In the genomic region with DNA sequence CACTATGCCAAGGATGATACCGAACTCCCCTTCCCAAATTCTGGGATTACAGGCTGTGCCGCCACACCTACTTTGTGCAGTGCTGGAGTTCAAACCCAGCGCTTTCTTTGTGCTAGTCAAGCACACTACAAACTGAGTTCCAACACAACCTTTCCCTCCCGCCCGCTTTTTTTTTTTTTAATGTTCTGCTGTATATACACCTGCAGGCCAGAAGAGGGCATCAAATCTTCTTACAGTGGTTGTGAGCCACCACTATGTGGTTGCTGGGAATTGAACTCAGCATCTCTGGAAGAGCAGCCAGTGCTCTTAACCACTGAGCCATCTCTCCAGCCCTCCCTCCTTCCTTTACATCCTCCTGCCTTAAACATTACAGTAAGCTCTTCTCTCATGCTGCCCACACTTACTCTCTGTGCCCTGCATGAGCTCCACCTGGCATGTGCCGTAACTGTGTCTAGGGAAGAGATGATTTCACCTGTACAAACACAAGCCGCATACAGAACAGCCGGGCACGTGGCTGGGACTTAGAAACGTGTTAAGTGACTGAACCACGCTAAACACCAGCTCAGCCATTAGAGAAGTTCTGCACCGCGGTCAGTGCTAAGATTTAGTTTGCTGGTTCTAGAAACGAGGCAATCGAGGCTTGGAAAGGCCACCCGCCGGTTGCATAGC, we compare ENCODE assay signal across 8 mouse cellular contexts. TPM values are rescaled to one million over a fixed set of nuclear protein-coding genes. Genes with fewer than 3 reads are reported as not detected.
A peak's percentile ranks its signal among the peaks of the same experiment; 100 is the strongest.
DNase-seq lines count a peak whose midpoint lies in the region; ATAC-seq and TF ChIP-seq lines count a peak whose summit lies in the region.

No protein-coding gene starts in this region.

- no peak for TF ChIP-seq EP300 in heart, postnatal 0 days (IDR thresholded peaks at IDR 0.05; ENCODE audit: low read depth)

- H3K36me3 ChIP-seq in lung, embryonic 14.5 days (ENCODE audit: insufficient read depth): peaks cover 4% of the 10 kb centered on the region; the same call in 1 of the 2 replicates
- peaks cover 4% of the 10 kb centered on the region; the same call in 1 of the 2 replicates for H3K36me3 ChIP-seq in heart, postnatal 0 days (replicated peaks; ENCODE audit: control insufficient read depth, insufficient read depth, low read length)
- H3K36me3 ChIP-seq in macrophage (ENCODE audit: inconsistent target): peaks cover 4% of the 10 kb centered on the region; the same call in 1 of the 2 replicates

- DNase-seq in lung, embryonic 14.5 days: peak; percentile 66
- DNase-seq in lung, postnatal 25 days (ENCODE audit: low spot score): no peak
- DNase-seq in heart, postnatal 0 days (ENCODE audit: low spot score): no peak
- DNase-seq in adrenal gland, postnatal 4 days (ENCODE audit: low spot score in 2 of 2): no peak
- no peak for DNase-seq in natural killer cell, adult 2 months (ENCODE audit: low spot score in 2 of 2)

- ATAC-seq in lung, embryonic 14.5 days (ENCODE audit: insufficient read depth): peak; percentile 24; the same call in 1 of the 2 replicates
- ATAC-seq in heart, postnatal 0 days (ENCODE audit: insufficient read depth, low read depth): peak; percentile 21; the same call in 1 of the 2 replicates
- no peak for ATAC-seq in erythroid progenitor cell, adult 5-6 weeks (replicated peaks; ENCODE audit: low FRiP score, poor library complexity, severe bottlenecking)

- H3K4me3 ChIP-seq in lung, embryonic 14.5 days (ENCODE audit: low read depth, low read length): peak overlapping the region; percentile 30
- H3K4me3 ChIP-seq in bone marrow, adult 2 months (replicated peaks; ENCODE audit: control insufficient read depth, low read depth, low read length): peak overlapping the region; percentile 57
- peak overlapping the region; percentile 33 for H3K4me3 ChIP-seq in heart, postnatal 0 days (ENCODE audit: low read depth, low read length)
- peak overlapping the region; percentile 7; the same call in 1 of the 2 replicates for H3K4me3 ChIP-seq in macrophage (ENCODE audit: inconsistent target)

- WGBS in lung, embryonic 14.5 days: 39% methylated on average over 17 of the region's 17 CpGs
- 36% methylated on average over 17 of the region's 17 CpGs for WGBS in bone marrow, adult 2 months
- 39% methylated on average over 17 of the region's 17 CpGs for WGBS in heart, postnatal 0 days
- 50% methylated on average over 16 of the region's 17 CpGs for WGBS in macrophage (ENCODE audit: missing documents)

- no peak for TF ChIP-seq POLR2A in bone marrow, adult 2 months (IDR thresholded peaks at IDR 0.05; ENCODE audit: borderline replicate concordance, control insufficient read depth, low read depth, low read length)

- peak; percentile 57 for TF ChIP-seq CTCF in lung, embryonic 14.5 days (IDR thresholded peaks at IDR 0.05; ENCODE audit: low read depth)
- TF ChIP-seq CTCF in bone marrow, adult 2 months (IDR thresholded peaks at IDR 0.05; ENCODE audit: control insufficient read depth, insufficient read depth, low read length): no peak
- TF ChIP-seq CTCF in heart, postnatal 0 days (IDR thresholded peaks at IDR 0.05; ENCODE audit: low read depth): peak; percentile 40

- no peaks in the 10 kb centered on the region for H3K9me3 ChIP-seq in lung, embryonic 14.5 days (ENCODE audit: low read depth, low read length)
- no peaks in the 10 kb centered on the region for H3K9me3 ChIP-seq in heart, postnatal 0 days (replicated peaks; ENCODE audit: control insufficient read depth, low read length)

- H3K79me2 ChIP-seq in macrophage (ENCODE audit: inconsistent target): no peaks in the 10 kb centered on the region

- peak overlapping the region; percentile 16; the same call in 1 of the 2 replicates for H3K9ac ChIP-seq in lung, embryonic 14.5 days
- H3K9ac ChIP-seq in heart, postnatal 0 days (replicated peaks; ENCODE audit: low read depth, low read length): 0 out of 2 replicates have a peak overlapping the region, but pooled peaks have one; percentile 20

- peak overlapping the region; percentile 63 for H3K4me2 ChIP-seq in lung, embryonic 14.5 days
- H3K4me2 ChIP-seq in heart, postnatal 0 days (ENCODE audit: low read depth, low read length): peak overlapping the region; percentile 59

- H3K27ac ChIP-seq in lung, embryonic 14.5 days (ENCODE audit: low read depth): no peak overlapping the region
- H3K27ac ChIP-seq in bone marrow, adult 2 months (ENCODE audit: control insufficient read depth, insufficient read depth, low read depth, low read length, poor library complexity): no peak overlapping the region
- no peak overlapping the region; the same call in 1 of the 2 replicates for H3K27ac ChIP-seq in heart, postnatal 0 days (ENCODE audit: low read depth)
- no peak overlapping the region for H3K27ac ChIP-seq in macrophage

- H3K4me1 ChIP-seq in lung, embryonic 14.5 days (ENCODE audit: insufficient read depth): no peaks in the 10 kb centered on the region
- no peaks in the 10 kb centered on the region for H3K4me1 ChIP-seq in bone marrow, adult 2 months (ENCODE audit: control insufficient read depth, insufficient read depth, low read length)
- 0 out of 2 replicates have a peak, but pooled peaks cover 7% of the 10 kb centered on the region for H3K4me1 ChIP-seq in heart, postnatal 0 days (ENCODE audit: control insufficient read depth, insufficient read depth)

- no peaks in the 10 kb centered on the region for H3K27me3 ChIP-seq in lung, embryonic 14.5 days (ENCODE audit: insufficient read depth, low read length)
- no peaks in the 10 kb centered on the region for H3K27me3 ChIP-seq in heart, postnatal 0 days (ENCODE audit: control insufficient read depth, insufficient read depth, low read length)

RNA-seq across cellular contexts. Expression of gene Agtrap, which starts 13.2 kb away (rescaled TPM):
- polyA plus RNA-seq in lung, embryonic 14.5 days (2014; fragmentation: Nextera tagmentation; extraction: Ambion mirVana): 11.6 and 14.2 TPM in 2 replicates
- 10.0 and 20.9 TPM in 2 replicates for polyA plus RNA-seq in bone marrow, adult 2 months (2011; ENCODE audit: insufficient read depth, insufficient read length, low replicate concordance, missing spikeins)
- 21.2 and 31.4 TPM in 2 replicates for total RNA-seq in heart, postnatal 0 days (2014; rRNA removed; ENCODE audit: low replicate concordance)
- polyA plus RNA-seq in heart, postnatal 0 days (2015; fragmentation: Nextera tagmentation; extraction: Ambion mirVana): 22.9 and 25.2 TPM in 2 replicates
- total RNA-seq in macrophage (2018; cell fraction: chromatin; rRNA removed): 10 to 100 TPM in 23 of 26 experiments, 1 to 10 TPM in 3; 8.8 to 44.7 (median 18.2) TPM
- total RNA-seq in macrophage (2018; cell fraction: cytosol; rRNA removed): 10 to 100 TPM; 29.5 to 60.2 (median 39.2) TPM
- 10 to 100 TPM; 19.2 to 45.2 (median 31.9) TPM for total RNA-seq in macrophage (2018; cell fraction: nucleus; rRNA removed)
- 19.8 to 35.9 TPM (median 33.6 TPM) in 3 replicates for polyA plus RNA-seq in macrophage (2018)
- total RNA-seq in adrenal gland, postnatal 4 days (2021): 10 to 100 TPM; 77.6 to 83.7 TPM
- 4.6 and 5.8 TPM in 2 replicates for total RNA-seq in erythroid progenitor cell, adult 5-6 weeks (2015; ENCODE audit: low replicate concordance)
- 3.6 and 4.1 TPM in 2 replicates for total RNA-seq in erythroid progenitor cell, adult 5-6 weeks (2017; ENCODE audit: low replicate concordance)

RNA-seq across cellular contexts. Expression of gene Mthfr, which starts 35.8 kb away (rescaled TPM):
- polyA plus RNA-seq in lung, embryonic 14.5 days (2014; fragmentation: Nextera tagmentation; extraction: Ambion mirVana): 18.7 and 20.4 TPM in 2 replicates
- polyA plus RNA-seq in bone marrow, adult 2 months (2011; ENCODE audit: insufficient read depth, insufficient read length, low replicate concordance, missing spikeins): 5.2 and 9.6 TPM in 2 replicates
- 29.2 and 37.6 TPM in 2 replicates for total RNA-seq in heart, postnatal 0 days (2014; rRNA removed; ENCODE audit: low replicate concordance)
- polyA plus RNA-seq in heart, postnatal 0 days (2015; fragmentation: Nextera tagmentation; extraction: Ambion mirVana): 6.0 and 6.3 TPM in 2 replicates
- total RNA-seq in macrophage (2018; cell fraction: chromatin; rRNA removed): 1,000 to 10,000 TPM in 8 of 26 experiments, 100 to 1,000 TPM in 18; 115 to 1,272 (median 620) TPM
- total RNA-seq in macrophage (2018; cell fraction: cytosol; rRNA removed): 100 to 1,000 TPM in 12 of 26 experiments, 10 to 100 TPM in 14; 23.2 to 246 (median 81.8) TPM
- total RNA-seq in macrophage (2018; cell fraction: nucleus; rRNA removed): 1,000 to 10,000 TPM in 2 of 26 experiments, 100 to 1,000 TPM in 24; 118 to 1,016 (median 437) TPM
- 23.2 to 110 TPM (median 45.0 TPM) in 3 replicates for polyA plus RNA-seq in macrophage (2018)
- total RNA-seq in adrenal gland, postnatal 4 days (2021): 10 to 100 TPM; 47.0 to 56.6 TPM
- 5.8 and 8.0 TPM in 2 replicates for total RNA-seq in erythroid progenitor cell, adult 5-6 weeks (2015; ENCODE audit: low replicate concordance)
- 2.0 and 7.1 TPM in 2 replicates for total RNA-seq in erythroid progenitor cell, adult 5-6 weeks (2017; ENCODE audit: low replicate concordance)

RNA-seq across cellular contexts. Expression of gene Clcn6, which starts 36.0 kb away (rescaled TPM):
- 3.6 and 4.2 TPM in 2 replicates for polyA plus RNA-seq in lung, embryonic 14.5 days (2014; fragmentation: Nextera tagmentation; extraction: Ambion mirVana)
- polyA plus RNA-seq in bone marrow, adult 2 months (2011; ENCODE audit: insufficient read depth, insufficient read length, low replicate concordance, missing spikeins): 3.4 and 6.8 TPM in 2 replicates
- total RNA-seq in heart, postnatal 0 days (2014; rRNA removed; ENCODE audit: low replicate concordance): 14.7 and 16.3 TPM in 2 replicates
- 3.5 and 4.3 TPM in 2 replicates for polyA plus RNA-seq in heart, postnatal 0 days (2015; fragmentation: Nextera tagmentation; extraction: Ambion mirVana)
- 10 to 100 TPM; 27.8 to 95.4 (median 63.1) TPM for total RNA-seq in macrophage (2018; cell fraction: chromatin; rRNA removed)
- 10 to 100 TPM in 22 of 26 experiments, 1 to 10 TPM in 4; 8.4 to 18.4 (median 13.2) TPM for total RNA-seq in macrophage (2018; cell fraction: cytosol; rRNA removed)
- total RNA-seq in macrophage (2018; cell fraction: nucleus; rRNA removed): 10 to 100 TPM; 33.8 to 86.0 (median 47.3) TPM
- 9.4 to 11.3 TPM (median 9.5 TPM) in 3 replicates for polyA plus RNA-seq in macrophage (2018)
- total RNA-seq in adrenal gland, postnatal 4 days (2021): 10 to 100 TPM; 21.0 to 23.6 TPM
- total RNA-seq in erythroid progenitor cell, adult 5-6 weeks (2015; ENCODE audit: low replicate concordance): 1.3 and 2.5 TPM in 2 replicates
- 1.7 and 2.7 TPM in 2 replicates for total RNA-seq in erythroid progenitor cell, adult 5-6 weeks (2017; ENCODE audit: low replicate concordance)

RNA-seq across cellular contexts. Expression of gene Mad2l2, which starts 55.5 kb away (rescaled TPM):
- 60.2 and 61.1 TPM in 2 replicates for polyA plus RNA-seq in lung, embryonic 14.5 days (2014; fragmentation: Nextera tagmentation; extraction: Ambion mirVana)
- polyA plus RNA-seq in bone marrow, adult 2 months (2011; ENCODE audit: insufficient read depth, insufficient read length, low replicate concordance, missing spikeins): 7.4 and 13.9 TPM in 2 replicates
- total RNA-seq in heart, postnatal 0 days (2014; rRNA removed; ENCODE audit: low replicate concordance): 6.1 and 6.7 TPM in 2 replicates
- polyA plus RNA-seq in heart, postnatal 0 days (2015; fragmentation: Nextera tagmentation; extraction: Ambion mirVana): 36.2 and 40.1 TPM in 2 replicates
- total RNA-seq in macrophage (2018; cell fraction: chromatin; rRNA removed): 10 to 100 TPM in 5 of 26 experiments, 1 to 10 TPM in 19, not detected in 2; 1.1 to 15.2 (median 5.4) TPM
- 10 to 100 TPM in 10 of 26 experiments, 1 to 10 TPM in 16; 6.5 to 13.0 (median 9.6) TPM for total RNA-seq in macrophage (2018; cell fraction: cytosol; rRNA removed)
- total RNA-seq in macrophage (2018; cell fraction: nucleus; rRNA removed): 10 to 100 TPM in 4 of 26 experiments, 1 to 10 TPM in 22; 1.9 to 18.9 (median 5.7) TPM
- 7.8 to 13.8 TPM (median 12.4 TPM) in 3 replicates for polyA plus RNA-seq in macrophage (2018)
- 10 to 100 TPM; 24.0 to 24.6 TPM for total RNA-seq in adrenal gland, postnatal 4 days (2021)
- total RNA-seq in erythroid progenitor cell, adult 5-6 weeks (2015; ENCODE audit: low replicate concordance): 11.5 and 20.5 TPM in 2 replicates
- total RNA-seq in erythroid progenitor cell, adult 5-6 weeks (2017; ENCODE audit: low replicate concordance): 0.30 and 5.5 TPM in 2 replicates

RNA-seq across cellular contexts. Expression of gene Draxin, which starts 55.8 kb away (rescaled TPM):
- not detected in 2 replicates for polyA plus RNA-seq in lung, embryonic 14.5 days (2014; fragmentation: Nextera tagmentation; extraction: Ambion mirVana)
- 1.7 and 5.6 TPM in 2 replicates for polyA plus RNA-seq in bone marrow, adult 2 months (2011; ENCODE audit: insufficient read depth, insufficient read length, low replicate concordance, missing spikeins)
- not detected in 2 replicates for total RNA-seq in heart, postnatal 0 days (2014; rRNA removed; ENCODE audit: low replicate concordance)
- 0.01 and 0.03 TPM in 2 replicates for polyA plus RNA-seq in heart, postnatal 0 days (2015; fragmentation: Nextera tagmentation; extraction: Ambion mirVana)
- not detected for total RNA-seq in macrophage (2018; cell fraction: chromatin; rRNA removed)
- total RNA-seq in macrophage (2018; cell fraction: cytosol; rRNA removed): under 1 TPM in 2 of 26 experiments, not detected in 24; 0.03 to 0.04 TPM
- total RNA-seq in macrophage (2018; cell fraction: nucleus; rRNA removed): not detected
- polyA plus RNA-seq in macrophage (2018): not detected in 3 replicates
- total RNA-seq in adrenal gland, postnatal 4 days (2021): 1 to 10 TPM in 1 of 2 experiments, under 1 TPM in 1; 0.42 to 1.0 TPM
- total RNA-seq in erythroid progenitor cell, adult 5-6 weeks (2015; ENCODE audit: low replicate concordance): 0.42 TPM in 1 of 2 replicates, not detected in the other
- not detected in 2 replicates for total RNA-seq in erythroid progenitor cell, adult 5-6 weeks (2017; ENCODE audit: low replicate concordance)

Comparison
In these comparisons a context has a peak if more than half of its experiments do, and no peak if none do; other contexts are left out.
1. H3K4me3 ChIP-seq: peak in every context shown above with its lines; median percentile 57 in bone marrow, adult 2 months; 33 in heart, postnatal 0 days; 30 in lung, embryonic 14.5 days; 7 in macrophage.